Mouse (Mus musculus): ENCODE results near the gene Gm8890. TPM values are rescaled to one million over a fixed set of nuclear protein-coding genes. Genes with fewer than 3 reads are reported as not detected.

The Gm8890 gene
- not detected for polyA plus RNA-seq (2014; fragmentation: Illumina TruSeq; extraction: RNeasy Lipid Tissue Mini Kit (QIAGEN cat#74804); ENCODE audit: low read depth, low replicate concordance)

GRCm38 (mm10) chr5:11255733-11256132, at the start of gene Gm8890:
Gene Gm8890 (plus strand): TSS chr5:11256033.

Other genes starting within 250 kb of the Gm8890 start
- not detected for gene Gm8879, start 128.4 kb upstream of the Gm8890 start, polyA plus RNA-seq (2014; fragmentation: Illumina TruSeq; extraction: RNeasy Lipid Tissue Mini Kit (QIAGEN cat#74804); ENCODE audit: low read depth, low replicate concordance)
- gene Gm5861, start 73.0 kb upstream of the Gm8890 start, polyA plus RNA-seq (2014; fragmentation: Illumina TruSeq; extraction: RNeasy Lipid Tissue Mini Kit (QIAGEN cat#74804); ENCODE audit: low read depth, low replicate concordance) = not detected
- not detected for gene Speer1, start 85.5 kb downstream of the Gm8890 start, polyA plus RNA-seq (2014; fragmentation: Illumina TruSeq; extraction: RNeasy Lipid Tissue Mini Kit (QIAGEN cat#74804); ENCODE audit: low read depth, low replicate concordance)
- gene Gm8897, start 160.4 kb downstream of the Gm8890 start, polyA plus RNA-seq (2014; fragmentation: Illumina TruSeq; extraction: RNeasy Lipid Tissue Mini Kit (QIAGEN cat#74804); ENCODE audit: low read depth, low replicate concordance) = not detected
- not detected for gene Gm8906, start 246.7 kb downstream of the Gm8890 start, polyA plus RNA-seq (2014; fragmentation: Illumina TruSeq; extraction: RNeasy Lipid Tissue Mini Kit (QIAGEN cat#74804); ENCODE audit: low read depth, low replicate concordance)